Mouse (Mus musculus) cerebellum, postnatal 10 days (tissue): ENCODE measurements around the gene Sft2d2.

Experiments
- DNase-seq, 2 experiments: peaks; one replicate each; pipeline ENCODE4 v3.0.0; 2021; ENCODE audit warnings: mixed read lengths in 2 of 2

The Sft2d2 gene

DNA sequence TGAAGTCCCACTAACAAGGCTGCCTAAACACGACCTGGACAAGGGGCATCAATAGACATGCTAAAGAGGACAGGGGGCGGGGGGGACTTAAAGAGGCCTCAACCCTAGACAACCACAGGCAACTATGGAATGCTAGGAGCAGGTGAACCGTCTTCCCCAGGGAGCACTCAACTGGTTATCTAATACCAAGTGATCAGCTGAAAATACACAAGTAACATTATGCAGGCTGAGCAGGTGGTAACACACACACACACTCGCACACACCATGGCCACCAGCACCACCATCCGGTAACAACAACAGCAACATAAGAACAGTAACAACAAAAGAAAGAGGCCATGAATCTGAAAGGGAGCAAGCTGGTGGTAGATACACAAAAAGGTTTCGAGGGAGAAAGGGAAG lies 4.2 kb downstream of the Sft2d2 start:
- no peak for DNase-seq

DNA sequence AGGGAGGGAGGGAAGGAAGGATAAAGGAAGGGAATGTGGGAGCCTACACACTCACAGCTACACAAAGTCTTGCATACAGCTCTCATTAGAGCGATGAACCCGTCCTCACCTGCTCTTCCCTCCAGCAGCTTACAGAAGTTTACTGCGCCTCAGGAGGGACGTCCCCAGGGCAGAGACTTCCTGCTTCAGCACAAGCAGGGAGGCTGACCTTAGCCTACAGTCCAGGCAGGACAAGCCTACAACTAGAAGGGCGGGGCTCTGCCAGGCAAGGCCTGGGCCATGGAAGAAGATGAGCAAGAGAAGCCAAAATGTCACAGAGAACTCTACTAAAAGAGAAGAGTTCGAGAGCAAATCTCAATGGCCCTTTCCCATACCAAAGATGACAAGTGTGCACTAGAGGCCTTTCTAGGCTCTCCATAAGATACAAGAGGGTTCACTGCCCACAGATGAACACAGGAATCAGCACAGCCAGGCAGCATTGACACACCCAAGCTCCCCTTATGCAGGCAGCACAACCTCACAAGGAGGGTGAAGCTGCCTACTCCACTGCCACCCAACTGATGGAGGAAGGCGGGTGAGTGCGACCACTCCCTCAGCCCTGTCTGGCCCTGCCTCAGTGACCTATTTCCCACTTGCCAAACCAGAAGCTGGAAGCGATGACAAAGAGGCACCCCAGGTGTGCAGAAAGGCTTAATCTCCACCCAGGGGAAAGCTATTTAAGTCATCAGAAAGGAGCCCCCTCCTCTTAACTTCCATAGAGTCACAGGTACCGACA lies 5.2 kb downstream of the Sft2d2 start:
- DNase-seq, result no peak

DNA sequence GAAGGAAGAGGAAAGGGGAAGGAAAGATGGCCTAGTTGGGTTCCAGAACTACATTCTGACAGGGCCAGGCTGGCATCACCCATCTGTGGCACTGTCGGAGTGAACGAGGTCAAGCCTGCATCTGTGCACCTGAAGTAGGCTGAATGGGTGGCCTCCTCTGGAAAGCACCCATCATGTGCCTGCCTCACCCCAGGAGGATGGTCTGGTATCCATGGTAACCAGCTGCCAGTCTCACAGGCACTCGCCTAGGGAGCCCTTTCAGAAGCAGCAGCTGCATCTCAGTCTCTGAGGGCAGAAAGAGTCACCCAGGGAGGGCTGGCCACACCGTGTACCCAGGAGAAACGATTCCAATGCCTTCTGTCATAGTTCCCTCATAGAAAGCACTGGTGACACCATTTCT lies 6.9 kb downstream of the Sft2d2 start:
- no peak for DNase-seq

DNA sequence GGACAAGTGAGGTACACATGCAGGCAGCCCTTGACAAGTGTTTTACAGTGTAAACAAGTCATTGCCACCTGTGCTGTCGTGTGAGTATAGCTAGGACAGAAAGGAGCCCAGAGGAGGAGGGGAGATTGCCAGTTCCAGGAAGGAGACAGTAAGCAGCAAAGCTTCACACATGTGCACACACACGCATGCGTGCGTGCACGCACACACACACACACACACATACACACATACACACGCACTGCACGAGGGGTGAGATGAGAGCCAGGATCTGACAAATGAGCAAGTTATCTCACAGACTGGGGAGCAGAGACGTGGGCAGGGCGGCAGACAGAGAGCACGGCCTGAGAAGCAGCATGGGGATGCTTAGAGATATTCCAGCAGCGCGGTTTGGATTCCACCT lies 7.7 kb downstream of the Sft2d2 start:
- no peak for DNase-seq

DNA sequence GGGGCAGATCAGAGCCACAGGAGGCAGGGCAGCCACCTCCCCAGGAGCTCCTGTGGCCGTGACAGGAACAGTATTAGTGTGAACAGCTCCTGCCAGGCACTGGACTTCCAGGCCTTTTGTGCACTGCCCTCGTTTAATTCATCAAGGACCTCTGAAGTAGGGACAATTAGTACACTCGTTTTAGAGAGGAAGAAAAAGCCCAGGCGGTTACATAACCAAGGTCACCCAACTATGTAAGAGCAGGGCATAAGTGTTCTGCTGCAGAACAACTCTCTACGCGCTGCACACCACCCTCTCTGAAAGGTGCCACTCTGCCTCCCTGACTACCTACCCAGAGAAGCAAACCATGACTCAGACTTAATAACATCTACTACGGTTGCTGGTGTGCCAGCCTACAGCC lies 9.1 kb downstream of the Sft2d2 start:
- DNase-seq, result no peak

DNA sequence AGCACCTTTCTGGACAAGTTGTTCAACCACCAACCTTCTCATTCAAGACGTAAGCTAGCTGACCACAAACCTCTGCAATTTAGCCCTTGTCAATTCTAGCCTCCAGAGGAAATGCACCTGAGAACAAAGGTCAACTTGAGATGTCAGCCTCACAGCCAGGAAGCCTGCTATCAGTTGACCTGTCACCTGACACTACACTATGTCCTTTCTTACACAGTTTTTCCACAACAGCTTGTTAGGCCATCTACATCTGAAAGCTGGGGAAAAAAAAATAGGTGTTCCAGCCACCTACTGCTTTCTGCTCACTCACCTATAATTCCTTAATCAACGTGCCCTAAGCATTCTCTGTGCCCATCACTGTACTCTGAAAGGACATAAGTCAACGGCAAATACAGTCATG lies 10.1 kb downstream of the Sft2d2 start:
- no peak for DNase-seq

DNA sequence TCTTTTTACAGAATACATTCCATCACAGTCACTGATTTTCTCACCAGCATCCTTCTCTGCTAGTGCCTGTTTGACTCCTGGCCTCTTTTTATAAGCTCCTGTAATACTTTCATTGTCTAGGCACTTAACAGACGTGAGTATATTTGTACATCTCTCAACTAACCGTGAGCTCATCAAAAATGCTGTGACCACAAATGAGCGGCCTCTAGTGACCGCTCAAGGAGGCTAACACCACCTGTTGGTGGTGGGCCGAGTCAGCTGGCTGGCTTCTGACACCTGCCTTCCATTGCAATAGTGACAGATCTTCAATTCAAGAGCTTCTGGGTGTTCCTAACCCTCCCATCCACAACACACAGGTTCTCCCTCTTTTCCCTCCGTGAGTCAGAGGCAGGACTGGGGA lies 10.8 kb downstream of the Sft2d2 start:
- no peak for DNase-seq

DNA sequence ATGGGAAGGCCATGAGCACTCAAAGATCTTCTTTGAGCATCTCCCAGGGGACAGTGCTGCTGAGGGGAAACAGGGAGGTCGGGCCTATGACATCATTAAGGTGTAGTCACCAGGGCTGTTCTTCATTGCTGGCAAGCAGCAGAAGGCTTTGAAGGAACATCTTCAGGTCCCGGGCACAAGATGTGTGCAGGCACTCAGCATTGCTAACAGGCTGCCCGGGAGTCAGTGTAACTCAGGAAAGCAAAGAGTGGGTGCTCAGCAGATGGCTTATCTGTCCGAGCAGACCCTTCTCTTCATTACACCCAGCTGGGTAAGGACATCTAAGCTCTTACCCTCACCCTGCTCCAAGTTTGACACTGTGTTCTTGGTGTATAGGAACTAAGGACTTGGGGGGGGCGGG lies 14.9 kb downstream of the Sft2d2 start:
- no peak for DNase-seq

DNA sequence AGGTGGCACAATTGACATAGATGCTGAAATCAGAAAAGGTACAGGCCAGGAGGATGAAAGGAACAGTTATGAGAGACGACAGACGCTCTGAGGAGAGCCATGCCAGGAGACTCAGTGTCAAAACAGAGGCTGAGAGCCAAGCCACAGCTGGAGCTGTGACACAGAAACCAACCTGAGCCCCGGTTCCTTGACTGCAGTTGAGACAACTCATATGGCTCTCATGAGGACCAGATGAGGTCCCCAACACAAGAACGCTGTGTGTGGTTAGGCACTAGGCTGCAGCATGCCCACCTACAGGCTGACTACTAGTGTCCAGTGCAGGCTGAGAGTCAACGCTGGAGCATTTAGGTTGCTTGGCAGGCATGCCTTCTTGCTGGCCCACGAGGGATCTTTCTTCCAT lies 16.2 kb downstream of the Sft2d2 start:
- DNase-seq, result peak; percentile 26 to 34

DNA sequence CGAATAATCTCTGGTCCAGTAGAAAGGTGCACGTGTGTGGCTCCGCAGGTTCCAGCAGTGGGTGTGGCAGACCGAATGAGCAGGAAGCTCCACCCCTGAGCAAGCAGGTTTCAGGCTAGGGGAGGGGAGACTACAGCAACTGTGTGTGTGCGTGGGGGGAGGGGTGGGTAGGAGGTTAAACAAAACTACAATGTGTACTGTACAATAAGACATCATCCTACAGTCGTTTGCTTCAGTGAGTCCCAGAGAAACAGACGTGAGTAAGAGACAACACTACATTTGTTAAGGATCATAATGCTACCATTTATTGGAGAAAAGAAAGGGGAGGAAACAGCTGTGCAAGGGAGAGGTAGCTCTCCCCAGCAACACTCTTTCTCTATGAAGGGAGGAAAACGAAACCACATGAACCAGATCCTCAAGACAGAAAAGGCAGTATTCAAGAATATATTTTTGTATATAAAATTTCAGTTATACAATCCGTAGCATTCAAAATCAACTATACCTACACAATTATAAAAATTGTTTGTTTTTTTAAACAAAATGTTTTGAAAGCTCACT lies 20.1 kb downstream of the Sft2d2 start:
- no peak for DNase-seq

DNA sequence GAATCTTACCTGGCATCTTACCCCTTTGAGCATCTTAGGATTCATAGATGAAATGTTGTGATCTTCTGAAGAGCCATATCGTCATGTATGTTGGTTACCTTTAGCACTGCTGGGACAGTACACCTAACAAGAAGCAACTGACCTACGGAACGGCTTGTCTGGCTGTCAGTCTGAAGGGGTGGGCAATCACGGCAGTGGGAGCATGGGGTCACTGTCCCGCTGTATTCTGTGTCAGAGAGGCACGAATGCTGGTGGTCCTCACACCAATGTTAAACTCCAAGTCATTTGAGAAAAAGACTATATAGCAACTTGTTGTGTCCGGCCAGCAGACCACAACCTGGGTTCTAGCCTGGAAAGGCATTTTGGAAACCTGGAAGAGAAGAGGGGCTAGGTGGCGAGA lies 23.0 kb downstream of the Sft2d2 start:
- no peak for DNase-seq

DNA sequence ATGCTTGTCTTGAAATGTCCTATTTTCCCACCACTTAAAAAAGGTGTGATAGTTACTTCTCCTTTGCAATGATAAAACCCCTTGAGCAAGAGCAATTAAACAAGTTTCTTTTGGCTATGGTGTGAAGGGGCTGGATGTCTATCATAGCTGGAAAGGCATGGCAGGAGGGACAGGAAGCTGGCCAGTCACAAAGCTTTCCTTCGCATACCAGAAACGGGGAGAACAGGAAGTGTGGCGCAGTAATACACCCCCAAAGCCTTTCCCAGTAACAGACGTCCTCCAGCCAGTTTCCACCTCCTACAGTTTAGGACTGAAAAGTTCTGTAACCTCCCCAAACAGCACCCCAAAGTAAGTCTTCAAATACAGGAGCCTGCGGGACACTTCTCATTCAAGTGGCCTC lies 24.1 kb downstream of the Sft2d2 start:
- DNase-seq, result no peak

DNA sequence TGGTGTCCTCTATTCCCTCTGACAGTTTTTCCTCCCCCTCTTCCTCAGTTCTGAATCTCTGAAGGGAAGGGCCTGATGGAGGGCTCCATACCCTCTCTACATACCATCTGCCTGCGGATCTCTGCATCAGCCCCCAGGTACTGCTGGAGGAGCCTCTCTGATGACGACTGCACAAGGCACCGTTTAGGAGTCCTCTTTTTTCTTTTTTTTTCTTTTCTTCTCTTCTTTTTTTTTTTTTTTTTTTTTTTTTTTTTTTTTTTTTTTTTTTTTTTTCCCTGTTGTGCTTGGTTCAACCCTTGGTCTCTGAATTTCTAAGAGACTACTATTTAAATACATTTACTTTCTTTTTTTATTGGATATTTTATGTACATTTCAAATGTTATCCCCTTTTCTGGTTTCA lies 24.8 kb downstream of the Sft2d2 start:
- DNase-seq, result no peak

DNA sequence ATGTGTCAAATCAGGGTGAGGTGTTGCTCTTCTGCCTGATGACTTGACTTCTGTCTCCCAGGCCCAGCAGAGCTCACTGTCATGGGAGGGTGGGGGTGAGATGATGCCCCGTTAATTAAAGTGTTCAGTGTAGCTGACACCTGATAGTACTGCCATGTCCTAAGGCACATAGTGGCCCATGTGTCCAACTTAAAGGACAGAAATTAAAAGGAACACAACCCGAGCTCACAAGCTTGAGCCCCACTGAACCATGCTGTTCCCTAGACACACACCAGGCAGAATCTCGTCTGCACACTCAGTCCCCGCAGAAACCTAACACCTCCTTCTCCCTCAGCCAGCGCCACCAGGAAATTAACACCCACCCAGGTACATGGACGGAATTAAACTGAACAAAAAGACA lies 29.3 kb downstream of the Sft2d2 start:
- no peak for DNase-seq

DNA sequence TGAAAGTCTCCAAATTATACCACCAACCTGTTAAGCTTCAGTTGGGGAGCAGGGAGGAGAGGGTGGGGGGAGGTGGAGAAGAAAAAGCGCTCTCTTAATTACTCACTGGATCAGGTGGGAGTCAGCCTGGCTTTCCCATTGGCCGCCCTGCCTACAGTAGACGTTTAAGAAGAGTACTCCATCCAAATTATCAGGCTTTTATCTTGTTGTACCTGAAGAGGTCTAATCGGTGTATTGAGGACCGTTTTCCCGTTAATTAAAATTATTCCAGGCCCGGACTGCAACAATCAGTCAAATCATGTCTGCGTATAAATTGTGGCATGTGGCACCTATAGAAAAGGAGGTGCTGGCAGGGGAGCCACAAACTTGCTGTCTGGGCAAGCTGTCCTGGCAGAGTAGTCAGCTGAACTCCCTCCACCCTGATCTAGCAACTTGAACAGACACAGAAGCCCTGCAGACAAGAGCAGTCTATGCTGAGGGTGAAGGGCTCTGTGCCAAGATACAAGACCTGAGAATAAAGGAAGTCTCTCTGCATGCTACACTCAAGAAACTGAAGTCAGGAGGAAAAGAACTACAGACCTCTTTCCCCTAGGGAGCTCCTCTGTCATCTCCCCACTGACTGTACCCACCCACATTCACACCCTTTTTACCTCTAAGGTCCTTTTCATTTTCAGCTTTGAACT lies 33.4 kb downstream of the Sft2d2 start, which contains the start of gene Tbx19:
TSS of gene Tbx19 (minus strand) at position 51 of the 683 bp plus-strand sequence.
- no peak for DNase-seq

DNA sequence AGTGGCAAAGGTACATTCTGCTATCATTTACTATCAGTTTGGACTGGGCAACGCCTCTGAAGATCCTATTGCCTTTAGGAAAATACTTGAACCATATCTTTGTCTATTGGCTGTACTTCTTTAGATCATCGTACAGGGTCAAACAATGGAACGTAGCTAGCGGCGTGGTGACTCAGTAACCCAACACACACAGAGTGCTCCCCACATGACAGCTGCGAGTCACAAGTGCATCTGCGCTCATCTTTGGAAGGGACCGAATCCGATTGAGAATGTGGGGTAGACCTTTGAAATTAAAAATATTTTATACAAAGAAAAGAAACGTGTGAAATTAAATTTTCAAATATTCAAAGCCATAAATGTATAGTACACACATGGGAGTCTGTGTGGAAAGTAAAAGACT lies 35.4 kb downstream of the Sft2d2 start:
- DNase-seq, result no peak

DNA sequence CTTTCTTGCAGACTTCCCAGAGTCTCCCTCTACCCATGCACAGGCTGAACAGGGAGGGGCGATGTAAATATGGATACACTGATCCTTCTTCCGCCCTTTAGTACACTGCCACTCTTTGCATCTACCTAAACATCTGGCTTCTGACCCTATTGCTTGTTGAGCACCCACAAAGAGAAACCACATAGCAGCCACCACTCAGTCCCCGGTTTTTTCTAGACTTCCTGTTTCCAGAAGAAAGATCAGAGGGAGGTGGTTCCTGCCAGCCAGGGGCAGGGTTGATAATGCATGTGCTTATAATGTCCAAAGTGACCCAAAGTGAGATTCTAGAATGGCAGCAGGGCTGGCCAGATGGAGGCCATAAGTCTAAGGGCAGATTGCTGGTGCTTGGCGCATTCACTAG lies 40.1 kb downstream of the Sft2d2 start:
- no peak for DNase-seq

DNA sequence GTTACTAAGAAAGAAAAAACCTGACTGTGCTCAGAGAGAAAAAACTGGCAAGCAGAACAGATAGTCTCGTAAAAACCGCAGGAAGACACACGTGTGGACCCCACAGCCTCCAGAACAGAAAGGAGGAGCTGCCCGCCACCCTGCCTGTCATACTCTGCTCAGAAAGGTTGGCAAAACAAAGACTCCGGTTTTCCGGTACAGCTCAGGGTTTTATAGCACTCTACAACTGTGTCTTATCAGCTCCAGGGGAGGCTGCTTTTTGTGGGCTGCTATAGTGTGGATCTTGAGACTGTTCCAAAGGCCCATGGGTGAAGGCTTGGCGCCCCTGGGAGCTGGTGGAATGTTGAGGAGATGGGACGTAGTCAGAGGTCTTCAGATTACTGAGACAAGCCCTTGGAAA lies 43.0 kb downstream of the Sft2d2 start:
- peak in 1 of 2 experiments; percentile 9 for DNase-seq

DNA sequence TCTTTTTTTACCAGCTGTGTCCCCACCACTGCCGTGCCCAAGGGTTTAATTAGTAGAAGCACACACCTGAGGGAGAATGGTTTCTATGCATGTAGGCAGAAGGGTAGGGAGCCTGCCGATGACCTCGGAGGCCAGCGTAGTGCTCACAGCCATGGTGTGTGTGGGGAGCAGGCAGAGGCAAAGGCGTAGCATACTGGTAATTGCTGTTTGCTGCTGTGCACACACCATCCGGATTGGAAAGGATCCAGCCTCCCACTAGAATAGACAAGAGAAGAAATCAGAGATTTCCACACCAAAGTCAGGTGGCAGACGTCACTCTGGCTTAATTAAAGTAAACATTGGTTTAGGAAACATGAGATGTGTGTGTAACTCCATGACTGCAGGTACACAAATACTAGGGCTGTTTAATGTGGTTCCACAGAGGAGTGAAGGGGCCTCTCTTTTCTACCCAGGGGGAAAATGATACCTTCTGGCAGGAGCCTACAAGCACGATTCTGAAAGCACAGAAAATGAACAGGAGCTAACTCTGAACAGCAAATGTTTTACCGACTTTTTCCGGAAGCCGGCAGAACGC lies 51.8 kb downstream of the Sft2d2 start:
- DNase-seq, result no peak

DNA sequence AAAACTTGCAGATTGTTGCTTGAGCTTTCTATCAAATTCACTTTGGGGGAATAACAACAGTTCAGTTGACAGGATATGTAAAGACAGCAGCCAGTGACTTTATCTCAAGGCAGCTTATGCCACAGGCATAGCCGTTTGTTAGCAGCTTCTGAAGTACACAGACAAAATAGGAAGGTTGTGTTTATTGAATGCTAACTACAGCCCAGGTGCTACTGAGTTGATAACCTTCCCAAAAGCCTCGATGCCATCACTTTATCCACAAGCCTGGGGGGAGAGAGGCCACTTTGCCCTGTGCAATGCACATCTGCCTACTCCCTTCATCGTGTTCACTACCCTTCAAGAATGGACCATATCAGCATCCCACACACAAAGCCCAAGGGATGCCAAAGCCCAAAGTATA lies 54.0 kb downstream of the Sft2d2 start:
- DNase-seq, result no peak

DNA sequence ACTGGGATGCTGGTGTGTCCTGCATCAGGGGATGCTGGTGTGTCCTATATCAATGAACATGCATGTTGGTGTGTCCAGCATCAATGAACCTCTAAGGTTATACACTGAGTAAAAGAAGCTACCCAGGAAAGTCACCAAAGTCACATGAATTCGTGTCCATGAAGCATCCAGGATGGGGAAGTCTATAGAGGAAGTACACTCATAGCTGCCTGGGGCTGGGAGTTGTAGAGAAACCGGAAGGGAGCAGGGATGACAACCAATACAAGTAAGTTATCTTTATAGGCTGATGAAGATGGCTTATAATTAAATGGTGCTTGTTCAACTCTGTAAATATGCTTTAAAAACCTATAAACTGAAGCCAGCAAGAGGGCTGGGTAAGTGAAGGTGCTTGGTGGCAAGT lies 60.4 kb downstream of the Sft2d2 start:
- DNase-seq, result no peak

DNA sequence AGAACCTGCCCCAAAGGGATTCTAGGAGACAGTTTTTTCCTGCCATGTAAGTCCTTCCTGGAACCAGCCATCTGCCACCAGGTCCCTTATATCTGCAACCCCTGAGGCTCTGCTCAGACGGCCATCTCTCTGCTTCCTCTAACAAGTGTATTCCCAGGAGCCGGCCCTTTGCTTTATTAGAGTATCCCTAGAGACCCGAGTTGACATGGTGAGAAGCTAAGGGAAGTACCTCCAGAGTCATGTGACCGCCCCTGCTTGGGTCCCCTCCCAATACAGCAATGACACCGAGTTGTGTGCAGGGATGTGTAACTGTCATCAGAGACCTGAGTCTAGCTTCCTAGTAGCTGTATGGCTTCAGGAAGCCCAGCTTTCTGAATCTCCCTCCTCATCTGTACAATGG lies 61.0 kb downstream of the Sft2d2 start:
- no peak for DNase-seq

DNA sequence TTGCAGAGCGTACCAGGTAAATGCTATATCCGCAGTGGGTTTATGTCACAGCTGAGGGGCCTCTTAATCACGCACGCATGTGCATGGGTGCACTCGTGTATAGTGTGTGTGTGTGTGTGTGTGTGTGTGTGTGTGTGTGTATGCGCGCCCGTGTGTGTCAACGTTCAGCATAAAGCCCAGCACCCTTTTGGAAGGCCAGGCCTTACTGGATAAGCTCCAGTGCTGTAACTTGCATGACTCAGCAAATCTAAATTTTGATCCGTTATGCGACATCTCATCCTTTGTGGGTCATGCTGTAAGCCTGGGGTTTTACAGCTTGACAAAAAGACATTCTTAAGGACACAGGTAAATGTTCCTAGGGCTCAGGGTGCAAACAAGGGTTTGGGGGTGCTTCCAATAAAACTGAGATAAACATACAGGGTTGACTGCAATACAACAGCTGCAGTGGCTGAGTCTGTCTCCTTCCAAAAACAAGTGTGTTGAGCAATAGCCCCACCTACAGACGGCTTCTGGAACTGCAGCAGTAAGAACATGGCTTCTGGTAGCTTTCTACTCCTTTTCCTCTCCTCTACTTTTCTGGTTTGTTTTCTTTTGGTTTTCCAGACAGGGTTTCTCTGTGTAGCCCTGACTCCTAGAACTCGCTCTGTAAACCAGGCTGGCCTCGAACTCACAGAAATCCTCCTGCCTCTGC lies 61.9 kb downstream of the Sft2d2 start:
- peak; percentile 80 to 85 for DNase-seq
